Mouse (Mus musculus) liver, postnatal 0 days (tissue): ENCODE measurements at regions not wholly inside any gene's neighbourhood (a gene's known extent, or its start where the extent isn't known, plus 50 kb on each side); places are given as distances from the start of the nearest gene placed in this dataset.

Experiments
- ATAC-seq: fragments of 200-750 bp; cut with Nextera tagmentation; 2 replicates; pipeline ENCODE4 v1.8.0; 2017; ENCODE audit warnings: mild to moderate bottlenecking, moderate library complexity
- DNase-seq: peaks from one replicate; pipeline ENCODE4 v3.0.0-alpha.2; 2016
- H3K27ac ChIP-seq: fragments of 300-500 bp; sonication (generic); 2 replicates; pipeline ENCODE4 v1.5.1; 2014; ENCODE audit warnings: antibody characterized with exemption, moderate library complexity, mild to moderate bottlenecking, low read depth
- H3K27me3 ChIP-seq: fragments of 300-500 bp; sonication (generic); 2 replicates; pipeline ENCODE4 v1.6.1; 2014; ENCODE audit warnings: low read length, control low read depth, mixed read lengths; ENCODE audit not compliant: insufficient read depth
- H3K36me3 ChIP-seq: fragments of 300-500 bp; sonication (generic); replicated peaks from 2 replicates; pipeline ENCODE4 v1.6.1; 2014; ENCODE audit warnings: mild to moderate bottlenecking, control low read depth, low read length, moderate library complexity, mixed read lengths; ENCODE audit not compliant: insufficient read depth
- H3K4me1 ChIP-seq: fragments of 300-500 bp; sonication (generic); 2 replicates; pipeline ENCODE4 v1.6.1; 2014; ENCODE audit warnings: antibody characterized with exemption, mild to moderate bottlenecking, control low read depth; ENCODE audit not compliant: insufficient read depth
- H3K4me2 ChIP-seq: fragments of 300-500 bp; sonication (generic); 2 replicates; pipeline ENCODE4 v1.6.1; 2014; ENCODE audit warnings: low read depth, mild to moderate bottlenecking, low read length, moderate library complexity, mixed read lengths
- H3K4me3 ChIP-seq: fragments of 300-500 bp; sonication (generic); 2 replicates; pipeline ENCODE4 v1.5.1; 2014; ENCODE audit warnings: low read depth, low read length
- H3K9ac ChIP-seq: fragments of 300-500 bp; sonication (generic); replicated peaks from 2 replicates; pipeline ENCODE4 v1.6.1; 2014; ENCODE audit warnings: mild to moderate bottlenecking, moderate library complexity
- H3K9me3 ChIP-seq: fragments of 300-500 bp; sonication (generic); 2 replicates; pipeline ENCODE4 v1.6.1; 2016; ENCODE audit warnings: mild to moderate bottlenecking, control low read depth, low read length, mixed read lengths
- CTCF ChIP-seq: sonication (generic); IDR thresholded peaks from 2 replicates; pipeline ENCODE4 v1.5.1; 2016; ENCODE audit warnings: antibody characterized with exemption, low read depth
- EP300 ChIP-seq: IDR thresholded peaks from 2 replicates; pipeline ENCODE4 v1.6.1; 2016; ENCODE audit warnings: antibody characterized with exemption, low read depth, mild to moderate bottlenecking
- WGBS: fragments of 180-500 bp; shearing (Covaris S2); extraction: QIAGEN DNeasy Blood & Tissue Kit; methylation state at CpG from one replicate; pipeline ENCODE4 v1.1.7; 2014; ENCODE audit not compliant: insufficient replicate concordance; 5-methylcytosine and 5-hydroxymethylcytosine counted together

DNA sequence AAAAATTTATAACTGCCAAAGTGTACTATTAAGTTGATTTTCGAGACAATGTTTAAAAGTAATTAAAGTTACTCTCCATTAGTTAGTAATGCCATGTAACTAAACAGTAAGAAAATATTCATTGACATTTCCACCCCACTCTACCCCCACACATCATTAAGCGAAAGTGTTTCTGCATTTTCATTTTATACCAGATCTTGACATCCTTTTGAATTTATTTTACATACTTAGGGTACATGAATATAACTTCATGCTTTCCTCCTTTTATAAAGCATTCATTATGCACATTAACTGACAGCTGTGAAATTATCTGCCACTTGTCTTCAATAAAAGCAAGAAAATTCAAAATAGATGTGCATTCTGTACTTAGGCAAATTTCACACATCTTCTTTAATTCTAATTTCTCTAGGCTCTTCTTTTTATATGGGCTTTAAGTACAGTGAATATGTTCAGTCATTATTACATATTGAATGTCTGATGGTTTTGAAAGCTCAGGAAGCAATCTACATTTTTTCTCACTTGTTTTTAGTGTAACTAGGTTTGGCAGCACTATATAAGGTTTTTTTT, 526.5 kb downstream of the Epha5 start:
- Histone ChIP-seq H3K36me3 (no peaks in the 10 kb centered on the region), H3K4me2 (no peak overlapping the region), H3K4me3 (no peak overlapping the region), H3K9me3 (peaks cover 4% of the 10 kb centered on the region; the same call in 1 of the 2 replicates), H3K27me3 (no peaks in the 10 kb centered on the region), H3K27ac (no peak overlapping the region), H3K9ac (no peak overlapping the region), H3K4me1 (no peaks in the 10 kb centered on the region)
- DNase-seq, result no peak
- WGBS, result 54% methylated on average over 2 of the region's 2 CpGs
- no peak for ATAC-seq
- TF ChIP-seq CTCF, result no peak
- no peak for TF ChIP-seq EP300

DNA sequence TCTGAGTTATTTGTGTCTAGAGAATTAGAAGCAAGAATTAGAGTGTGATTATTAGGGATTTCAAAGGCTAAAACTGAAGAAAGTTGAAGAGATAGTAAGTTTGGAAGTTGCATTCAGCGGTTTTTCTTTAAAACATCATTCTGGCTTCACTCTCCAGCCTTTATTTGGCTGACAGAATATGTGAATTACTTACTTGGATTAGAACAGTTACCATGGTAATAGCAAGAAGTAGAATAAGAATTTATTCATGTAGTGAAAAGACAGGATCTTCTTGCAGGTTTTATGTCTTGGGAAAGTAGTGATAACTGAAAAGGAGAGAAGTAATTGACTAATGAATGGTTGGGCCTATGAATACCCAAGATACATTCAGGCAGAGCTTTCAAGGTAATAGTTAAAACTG, 517.1 kb upstream of the Tecrl start:
- ATAC-seq, result no peak
- no peak for TF ChIP-seq CTCF
- TF ChIP-seq EP300, result no peak

DNA sequence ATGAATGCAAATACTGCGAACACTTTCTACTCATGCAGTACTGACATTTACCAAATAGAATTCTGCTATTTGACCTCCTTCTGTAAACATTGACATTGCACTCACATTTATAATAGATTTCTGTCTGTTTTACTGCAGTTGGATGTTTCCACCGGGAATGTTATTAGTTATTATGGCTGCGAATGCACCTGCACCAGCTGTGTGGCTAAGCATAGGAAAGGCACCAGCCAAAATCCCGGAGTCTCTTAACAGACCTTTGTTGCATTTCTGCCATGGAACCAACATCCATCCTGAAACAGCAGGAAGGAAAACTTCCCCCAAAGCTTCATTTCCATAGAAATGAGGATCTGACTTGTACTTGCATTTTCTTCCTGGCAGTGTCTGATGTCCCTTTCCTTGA, 513.4 kb upstream of the Tecrl start:
- WGBS, result 77% methylated on average over 4 of the region's 4 CpGs
- no peaks in the 10 kb centered on the region for H3K36me3 ChIP-seq
- no peak overlapping the region for H3K9ac ChIP-seq
- ATAC-seq (no peak), DNase-seq (no peak)
- no peaks in the 10 kb centered on the region for H3K27me3 ChIP-seq
- no peaks in the 10 kb centered on the region for H3K9me3 ChIP-seq
- TF ChIP-seq EP300 (no peak), CTCF (no peak)
- H3K4me3 ChIP-seq, result no peak overlapping the region
- H3K4me2 ChIP-seq, result no peak overlapping the region
- no peaks in the 10 kb centered on the region for H3K4me1 ChIP-seq
- no peak overlapping the region for H3K27ac ChIP-seq

More for the DNA sequence above, 517.1 kb upstream of the Tecrl start:
- Histone ChIP-seq H3K4me2 (no peak overlapping the region), H3K9me3 (no peaks in the 10 kb centered on the region), H3K27me3 (no peaks in the 10 kb centered on the region), H3K4me3 (no peak overlapping the region), H3K9ac (no peak overlapping the region), H3K4me1 (no peaks in the 10 kb centered on the region), H3K36me3 (no peaks in the 10 kb centered on the region), H3K27ac (no peak overlapping the region)
- WGBS, result 55% methylated on average over 1 of the region's 1 CpGs
- DNase-seq, result no peak

DNA sequence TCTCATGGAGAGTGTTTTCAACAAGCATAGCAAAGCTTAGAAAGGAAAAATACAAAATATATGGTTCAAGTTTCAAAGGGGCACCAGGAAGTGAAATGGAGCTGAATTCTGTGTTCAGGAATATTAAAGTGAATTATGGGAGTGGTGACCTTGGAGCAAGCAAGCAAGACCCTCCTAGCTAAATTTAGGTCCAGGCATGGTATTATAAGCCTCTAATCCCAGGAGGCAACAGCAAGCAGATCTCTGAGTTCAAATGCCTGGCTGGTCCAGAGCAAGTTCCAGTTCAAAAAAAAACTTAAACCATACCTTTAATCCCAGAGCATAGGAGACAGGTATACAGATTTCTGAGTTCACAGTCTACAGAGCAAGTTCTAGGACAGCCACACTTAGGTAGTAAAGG, 506.7 kb upstream of the Tecrl start:
- Histone ChIP-seq H3K9me3 (no peaks in the 10 kb centered on the region), H3K4me2 (no peak overlapping the region), H3K27me3 (no peaks in the 10 kb centered on the region), H3K27ac (no peak overlapping the region), H3K4me1 (no peaks in the 10 kb centered on the region), H3K4me3 (no peak overlapping the region), H3K36me3 (no peaks in the 10 kb centered on the region), H3K9ac (no peak overlapping the region)
- TF ChIP-seq CTCF, result no peak
- TF ChIP-seq EP300, result no peak
- ATAC-seq (no peak), DNase-seq (no peak)

DNA sequence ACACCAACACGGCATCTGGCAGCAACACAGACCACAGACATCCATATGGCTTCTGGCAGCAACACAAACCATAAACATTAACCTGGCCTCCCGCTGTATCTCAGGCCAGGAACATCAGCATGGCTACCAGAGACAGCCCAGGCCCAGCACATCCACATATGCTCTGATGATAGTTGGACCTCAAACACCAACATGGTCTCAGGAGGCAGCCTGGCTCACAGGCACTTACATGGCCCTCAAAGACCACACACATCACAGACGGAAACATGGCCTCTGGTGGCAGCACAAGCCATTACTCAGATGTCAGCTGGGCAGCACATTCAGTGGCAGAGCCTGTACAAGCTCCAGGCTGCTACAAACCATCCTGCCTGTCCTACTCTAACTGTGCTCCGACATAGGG, 497.0 kb upstream of the Tecrl start:
- Histone ChIP-seq H3K4me3 (no peak overlapping the region), H3K4me2 (no peak overlapping the region), H3K4me1 (no peaks in the 10 kb centered on the region), H3K9ac (no peak overlapping the region), H3K27me3 (no peaks in the 10 kb centered on the region), H3K9me3 (no peaks in the 10 kb centered on the region), H3K36me3 (no peaks in the 10 kb centered on the region), H3K27ac (no peak overlapping the region)
- 70% methylated on average over 4 of the region's 4 CpGs for WGBS
- ATAC-seq (no peak), DNase-seq (no peak)
- TF ChIP-seq CTCF, result no peak
- no peak for TF ChIP-seq EP300

DNA sequence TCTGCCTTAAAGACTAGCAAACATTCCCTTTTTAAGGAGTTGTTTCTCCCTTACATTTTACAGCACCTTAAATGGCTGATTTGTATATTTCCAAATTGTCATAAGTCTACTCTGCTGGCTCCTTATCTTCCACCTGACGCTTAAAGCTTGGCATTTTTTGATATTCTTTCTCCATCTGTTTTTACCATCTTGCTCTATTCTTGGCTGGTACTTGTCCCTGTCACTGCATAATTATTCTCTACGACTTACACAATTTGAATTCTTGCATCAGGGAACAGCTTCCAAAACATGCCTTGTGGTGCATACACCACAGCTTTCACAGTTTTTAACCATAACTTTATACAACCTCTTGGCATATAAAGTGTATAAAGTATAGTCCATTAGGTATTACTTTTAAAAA, 471.6 kb upstream of the Tecrl start:
- Histone ChIP-seq H3K4me2 (no peak overlapping the region), H3K9ac (no peak overlapping the region), H3K27ac (no peak overlapping the region), H3K4me3 (no peak overlapping the region), H3K4me1 (no peaks in the 10 kb centered on the region), H3K36me3 (no peaks in the 10 kb centered on the region), H3K27me3 (no peaks in the 10 kb centered on the region), H3K9me3 (no peaks in the 10 kb centered on the region)
- 77% methylated on average over 2 of the region's 2 CpGs for WGBS
- TF ChIP-seq EP300 (no peak), CTCF (no peak)
- ATAC-seq (no peak), DNase-seq (no peak)
